Mouse (Mus musculus): Measurements from ENCODE around the gene Gm11214. TPM values are rescaled to one million over a fixed set of nuclear protein-coding genes. Genes with fewer than 3 reads are reported as not detected.

Gm11214 gene
- polyA plus RNA-seq (2012; rRNA removed) = not detected in 2 replicates

DNA sequence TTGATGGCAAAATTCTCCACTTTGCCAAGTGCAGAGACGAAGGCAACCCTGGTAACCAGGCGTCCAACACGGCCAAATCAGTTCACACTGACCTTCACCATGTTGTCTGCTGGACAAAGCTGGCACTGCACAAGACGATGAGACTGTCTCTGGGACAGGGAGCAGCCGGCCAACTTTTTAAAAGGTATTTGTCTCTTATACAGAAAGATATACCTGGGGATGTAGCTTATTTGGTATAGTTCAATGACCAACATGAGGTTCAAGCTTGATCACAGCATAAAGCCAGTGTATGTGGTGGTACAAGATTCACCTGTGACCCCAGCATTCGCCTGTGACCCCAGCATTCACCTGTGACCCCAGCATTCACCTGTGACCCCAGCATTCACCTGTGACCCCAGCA, at the start of gene Gm11214:
Gene Gm11214, minus strand, starts transcription at position 101 of the 400 bp plus-strand sequence.

DNA sequence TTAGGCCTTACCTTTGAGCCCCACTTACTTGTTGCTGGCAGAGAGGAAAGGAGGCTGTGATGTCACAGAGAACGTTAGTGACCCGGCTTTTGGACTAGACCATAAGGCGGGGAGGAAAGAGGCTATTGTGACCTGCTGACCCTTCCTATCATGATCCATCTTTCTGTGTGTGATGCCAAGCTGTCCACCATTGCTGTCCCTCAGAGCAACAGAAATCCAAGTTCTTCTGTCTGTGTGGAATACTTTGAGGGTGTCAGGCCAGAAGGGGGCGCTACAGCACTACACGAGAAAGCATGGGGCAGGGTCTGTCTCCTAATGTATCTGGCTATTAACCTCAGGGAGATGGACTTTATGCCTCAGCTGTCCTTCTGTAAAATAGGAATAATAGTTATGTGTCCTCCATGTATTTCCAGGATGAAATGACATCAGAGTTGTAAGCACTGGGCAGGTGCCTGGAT, 40.8 kb downstream of the Gm11214 start, which contains the start of gene Tex48:
Gene Tex48, minus strand, starts transcription at position 51 of the 458 bp plus-strand sequence.

Other genes starting within 250 kb of the Gm11214 start
- 19.8 and 20.8 TPM in 2 replicates for gene Whrn, start 167.4 kb downstream of the Gm11214 start, polyA plus RNA-seq (2012; rRNA removed)
- gene Atp6v1g1, start 118.6 kb downstream of the Gm11214 start, polyA plus RNA-seq (2012; rRNA removed) = 200 and 228 TPM in 2 replicates
- gene Tmem268, start 104.6 kb downstream of the Gm11214 start, polyA plus RNA-seq (2012; rRNA removed) = 4.1 TPM in 2 replicates
- gene Gm11213, start 58.1 kb downstream of the Gm11214 start, polyA plus RNA-seq (2012; rRNA removed) = not detected in 2 replicates
- 0.12 TPM in 1 of 2 replicates, not detected in the other for gene Tex48, start 41.0 kb downstream of the Gm11214 start, polyA plus RNA-seq (2012; rRNA removed)
- gene Tnfsf15, start 81.7 kb upstream of the Gm11214 start, polyA plus RNA-seq (2012; rRNA removed) = 0.01 and 0.03 TPM in 2 replicates
- gene Tnfsf8, start 198.0 kb upstream of the Gm11214 start, polyA plus RNA-seq (2012; rRNA removed) = 0.01 and 0.03 TPM in 2 replicates